Mouse (Mus musculus): ENCODE data around the gene Trip12.

DNA sequence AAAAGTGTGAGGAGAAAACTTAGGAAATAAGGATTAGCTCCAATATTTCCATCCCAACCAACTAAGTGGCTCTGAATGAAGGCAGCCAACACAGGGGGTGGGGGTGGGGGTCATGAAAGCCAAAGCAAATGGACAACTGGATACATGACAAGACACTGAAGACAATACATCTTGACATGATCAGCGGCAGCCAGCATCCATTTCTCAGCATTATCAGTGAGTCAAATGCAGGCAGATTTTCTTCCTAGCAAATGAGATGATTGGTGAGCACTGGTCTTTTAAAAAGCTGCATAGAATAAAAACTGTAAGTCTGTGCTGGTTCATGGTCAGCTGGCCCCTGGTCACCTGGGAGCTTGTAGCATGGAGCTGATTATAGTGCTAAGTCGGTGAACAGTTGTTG lies 14.7 kb upstream of the Trip12 start:
- TF ChIP-seq CTCF (IDR thresholded peaks at IDR 0.05; ENCODE audit: low read depth): no peak
- TF ChIP-seq EP300 (optimal IDR thresholded peaks at IDR 0.05): no peak

Data from stomach, postnatal 0 days (tissue).